Mouse (Mus musculus) forebrain, embryonic 10.5 days (tissue): Measurements from ENCODE around the gene Akr1c13. TPM values are rescaled to one million over a fixed set of nuclear protein-coding genes. Genes with fewer than 3 reads are reported as not detected.
"Not testable (repeated sequence)": the region's sequence is repeated elsewhere in the genome, so short reads cannot be mapped to it uniquely, and the experiment has no call there.

Experiments used
- DNase-seq: peaks from one replicate; pipeline ENCODE4 v3.0.0-alpha.2; 2017; ENCODE audit warnings: low spot score; ENCODE audit errors: extremely low spot score
- H3K27ac ChIP-seq: fragments of 300-500 bp; sonication (generic); 2 replicates; pipeline ENCODE4 v1.5.1; 2016; ENCODE audit warnings: mild to moderate bottlenecking
- H3K27me3 ChIP-seq: fragments of 300-500 bp; sonication (generic); 2 replicates; pipeline ENCODE4 v1.6.1; 2016; ENCODE audit warnings: mild to moderate bottlenecking; ENCODE audit not compliant: poor library complexity, severe bottlenecking
- H3K36me3 ChIP-seq: fragments of 300-500 bp; sonication (generic); replicated peaks from 2 replicates; pipeline ENCODE4 v1.6.1; 2016; ENCODE audit warnings: mild to moderate bottlenecking, moderate library complexity
- H3K4me1 ChIP-seq: fragments of 300-500 bp; sonication (generic); 2 replicates; pipeline ENCODE4 v1.6.1; 2016
- H3K4me3 ChIP-seq: fragments of 300-500 bp; sonication (generic); 2 replicates; pipeline ENCODE4 v1.5.1; 2016; ENCODE audit warnings: mild to moderate bottlenecking, moderate library complexity
- H3K9me3 ChIP-seq: fragments of 300-500 bp; sonication (generic); 2 replicates; pipeline ENCODE4 v1.6.1; 2016; ENCODE audit warnings: mild to moderate bottlenecking, moderate library complexity
- WGBS: fragments of 180-500 bp; shearing (Covaris S2); methylation state at CpG from one replicate; pipeline ENCODE4 v1.1.7; 2016; 5-methylcytosine and 5-hydroxymethylcytosine counted together
- polyA plus RNA-seq: library from polyadenylated mRNA; unstranded; fragments of >200 nt; fragmentation: Nextera tagmentation; extraction: Ambion mirVana; gene quantifications from 2 replicates; pipeline ENCODE4 v1.2.1, GENCODE M21; 2016

The Akr1c13 gene
- polyA plus RNA-seq, 1 experiment from 2014 or later = 0.52 TPM

DNA sequence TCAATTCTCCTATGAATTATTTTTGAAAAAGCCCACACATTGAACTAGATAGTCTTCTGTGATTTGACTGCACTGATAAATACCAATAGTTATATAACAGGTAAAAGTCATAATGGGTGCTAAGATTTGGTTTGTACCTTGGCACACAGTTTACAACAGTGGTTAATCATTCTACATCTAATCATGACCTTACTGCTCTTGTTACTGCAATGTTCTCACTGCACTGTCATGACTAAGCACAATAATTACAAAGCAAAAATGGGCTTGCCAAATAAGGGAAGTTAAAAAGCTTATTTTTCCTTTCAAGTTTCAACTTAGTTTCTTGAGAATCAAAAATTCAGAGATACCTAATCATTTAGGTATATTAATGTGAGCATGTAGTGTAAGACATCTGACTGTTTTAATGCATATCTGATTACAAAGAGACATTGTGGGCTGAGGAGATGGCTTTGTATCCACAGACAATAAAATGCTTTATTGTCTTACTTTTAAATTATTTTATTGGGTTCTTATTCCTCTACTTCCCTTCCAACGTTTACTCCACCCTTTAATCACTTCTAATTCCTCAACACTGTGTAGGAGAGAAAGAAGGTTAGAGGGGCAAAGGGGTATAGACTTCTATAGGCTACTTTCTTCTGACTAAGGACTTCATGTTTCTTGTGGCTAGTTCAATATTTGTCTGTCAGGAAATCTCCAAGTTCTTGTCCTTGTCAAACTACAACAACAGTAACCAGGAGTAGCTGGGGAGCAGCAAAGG, 15.4 kb downstream of the Akr1c13 start:
- Histone ChIP-seq H3K4me1 (no peaks in the 10 kb centered on the region), H3K4me3 (no peak overlapping the region), H3K27me3 (no peaks in the 10 kb centered on the region), H3K36me3 (no peaks in the 10 kb centered on the region), H3K9me3 (no peaks in the 10 kb centered on the region), H3K27ac (no peak overlapping the region)
- DNase-seq = no peak
- 58% methylated on average over 1 of the region's 1 CpGs for WGBS

DNA sequence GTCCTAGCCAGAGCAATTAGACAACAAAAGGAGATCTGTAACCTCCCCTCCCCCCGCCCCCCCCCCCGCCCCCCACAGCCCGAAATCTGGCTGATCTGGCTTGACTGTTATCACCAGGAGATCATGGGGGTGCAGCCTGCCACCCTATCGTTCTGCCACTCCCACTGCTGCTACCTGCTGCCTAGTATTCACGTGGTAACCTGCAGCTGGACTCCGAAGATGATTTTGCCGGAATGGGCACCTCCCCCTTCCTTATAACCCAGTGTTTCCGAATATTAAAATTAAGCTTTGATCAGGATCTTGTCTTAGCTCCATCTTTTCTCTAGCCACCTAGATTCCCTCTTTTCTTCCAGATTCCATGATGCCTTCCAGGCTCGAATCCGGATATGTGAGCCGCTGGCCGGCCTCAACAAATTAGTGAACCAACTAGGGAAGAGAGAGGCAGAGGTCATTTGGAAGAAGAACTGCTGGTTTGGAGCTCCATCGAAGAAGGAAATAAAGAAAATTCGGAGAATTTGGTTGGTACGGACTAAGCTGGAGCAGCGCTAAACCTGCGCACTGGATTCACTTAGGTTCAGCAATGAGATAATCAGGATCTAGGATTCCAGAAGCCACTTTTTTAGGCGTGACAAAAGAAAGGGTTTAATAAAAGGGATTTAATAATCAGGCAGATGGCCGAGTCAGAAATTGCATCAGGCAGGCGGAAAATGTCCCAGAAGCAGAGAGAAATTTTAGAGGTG, 20.8 kb downstream of the Akr1c13 start:
- no peaks in the 10 kb centered on the region for H3K36me3 ChIP-seq
- no peak for DNase-seq
- H3K27me3 ChIP-seq = no peaks in the 10 kb centered on the region
- H3K4me3 ChIP-seq = no peak overlapping the region
- WGBS = 73% methylated on average over 19 of the region's 20 CpGs
- no peak overlapping the region for H3K27ac ChIP-seq
- 0 out of 2 replicates have a peak, but pooled peaks cover 4% of the 10 kb centered on the region for H3K4me1 ChIP-seq
- H3K9me3 ChIP-seq = no peaks in the 10 kb centered on the region

DNA sequence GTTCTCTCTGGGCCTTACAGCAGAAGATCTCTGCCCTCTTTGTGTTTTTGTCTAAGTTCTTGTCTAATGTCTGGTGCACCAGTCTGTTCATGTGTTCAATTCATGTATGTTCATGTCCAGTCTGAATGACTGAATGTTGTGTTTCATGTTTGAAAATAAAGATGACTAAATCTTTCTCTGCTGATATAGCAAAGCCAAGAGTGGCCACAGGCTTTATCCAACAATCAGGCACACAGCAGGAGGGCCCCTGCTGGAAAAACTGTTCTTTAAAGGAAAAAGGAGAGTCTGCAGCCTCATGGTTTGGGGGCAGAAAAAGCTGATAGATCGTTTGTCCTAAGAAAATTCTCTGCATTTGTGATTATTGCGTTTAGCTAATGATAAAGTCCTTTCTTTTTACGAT, 21.4 kb downstream of the Akr1c13 start:
- Histone ChIP-seq H3K9me3 (no peaks in the 10 kb centered on the region), H3K27ac (no peak overlapping the region), H3K36me3 (no peaks in the 10 kb centered on the region), H3K4me1 (0 out of 2 replicates have a peak, but pooled peaks cover 4% of the 10 kb centered on the region), H3K27me3 (no peaks in the 10 kb centered on the region), H3K4me3 (no peak overlapping the region)
- 55% methylated on average over 3 of the region's 3 CpGs for whole genome bisulfite sequencing
- DNase-seq = no peak

DNA sequence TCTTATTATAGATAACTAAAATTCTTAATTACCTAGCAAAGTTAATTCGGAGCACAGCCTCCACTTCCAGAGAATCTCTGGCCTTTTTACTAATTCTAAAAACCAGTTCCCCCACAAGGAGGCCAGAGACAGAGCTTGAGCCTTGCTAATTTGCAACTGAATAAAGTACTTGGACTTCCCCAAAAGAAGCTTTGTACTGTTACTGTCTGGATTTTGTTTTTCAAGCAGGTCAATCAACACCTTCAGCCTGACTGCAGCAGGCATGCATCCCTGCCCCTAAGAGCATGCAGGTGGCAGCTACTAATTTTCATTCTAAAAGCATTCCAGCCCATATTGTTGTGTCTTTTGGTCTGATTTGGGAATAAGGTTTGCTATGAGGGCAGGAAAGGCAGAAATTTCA, 24.5 kb downstream of the Akr1c13 start:
- not testable (repeated sequence) for H3K9me3 ChIP-seq, H3K4me3 ChIP-seq, H3K27me3 ChIP-seq, DNase-seq, H3K36me3 ChIP-seq, H3K4me1 ChIP-seq, H3K27ac ChIP-seq
- WGBS = 95% methylated on average over 1 of the region's 1 CpGs

DNA sequence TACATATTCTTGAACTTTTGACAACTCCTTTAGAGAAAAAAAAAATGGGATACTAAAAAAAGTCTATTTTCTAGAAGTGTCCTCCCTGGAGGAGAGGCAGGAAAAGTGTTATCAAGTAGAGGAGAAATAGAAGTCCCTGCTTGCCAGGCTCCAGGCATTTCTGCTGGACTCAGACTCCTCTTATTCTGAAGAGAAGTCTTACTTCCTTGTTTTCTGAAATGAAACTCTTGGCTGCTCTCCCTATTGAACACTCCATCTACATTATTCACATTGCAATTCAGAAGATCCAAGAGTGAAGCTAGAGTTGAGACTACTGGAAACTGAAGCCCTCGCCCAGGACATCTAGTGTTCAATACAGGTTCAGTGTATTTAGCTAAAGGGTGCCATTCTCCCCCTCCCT, 37.5 kb downstream of the Akr1c13 start, which contains the start of gene Akr1c19:
Gene Akr1c19, plus strand, starts transcription at position 260 of the 400 bp plus-strand sequence.
- WGBS = 85% methylated on average over 1 of the region's 1 CpGs
- Histone ChIP-seq H3K4me3 (no peak within 1 kb of the TSS), H3K27me3 (no peaks in the 10 kb centered on the region), H3K27ac (no peak within 1 kb of the TSS), H3K4me1 (no peaks in the 10 kb centered on the region), H3K9me3 (no peaks in the 10 kb centered on the region), H3K36me3 (no peaks in the 10 kb centered on the region)
- DNase-seq = no peak

DNA sequence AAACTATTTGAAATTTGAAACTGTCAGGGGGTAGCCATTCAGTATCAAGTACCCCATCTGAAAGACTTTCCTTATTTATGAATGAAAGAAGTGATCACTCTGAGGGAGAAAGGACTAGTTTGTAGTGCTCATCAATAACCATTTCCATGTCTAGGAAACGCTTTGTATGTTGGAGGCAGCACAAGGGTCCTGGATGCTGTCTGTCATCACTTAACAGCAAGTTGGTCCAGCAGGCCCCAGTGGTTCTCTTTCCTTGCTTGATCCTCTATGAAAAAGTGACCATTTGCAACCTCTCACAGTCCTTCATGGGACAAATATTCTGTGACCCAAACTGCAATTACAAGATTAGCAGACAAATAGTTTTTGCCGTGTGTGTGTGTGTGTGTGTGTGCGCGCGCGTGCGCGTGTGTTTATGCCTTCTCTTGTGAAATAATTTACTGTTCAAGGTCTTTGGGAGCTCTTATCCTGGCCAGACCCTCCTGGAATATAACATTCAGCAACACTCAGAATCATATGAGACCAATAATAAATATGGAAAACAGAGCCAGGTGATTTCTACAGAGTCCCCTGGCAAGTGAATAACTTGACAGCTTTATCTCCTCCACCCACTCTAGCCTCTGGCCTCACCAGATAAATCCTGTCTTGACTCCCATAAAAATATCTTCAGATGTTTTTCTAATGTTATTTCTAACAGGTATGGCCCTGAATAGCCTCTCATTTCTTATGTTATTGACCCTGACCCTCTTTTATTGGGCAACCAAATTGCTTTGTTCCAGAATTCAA, 40.1 kb downstream of the Akr1c13 start:
- Histone ChIP-seq H3K9me3 (no peaks in the 10 kb centered on the region), H3K27me3 (no peaks in the 10 kb centered on the region), H3K27ac (no peak overlapping the region), H3K36me3 (no peaks in the 10 kb centered on the region), H3K4me3 (no peak overlapping the region), H3K4me1 (no peaks in the 10 kb centered on the region)
- no peak for DNase-seq
- WGBS = 94% methylated on average over 8 of the region's 8 CpGs

DNA sequence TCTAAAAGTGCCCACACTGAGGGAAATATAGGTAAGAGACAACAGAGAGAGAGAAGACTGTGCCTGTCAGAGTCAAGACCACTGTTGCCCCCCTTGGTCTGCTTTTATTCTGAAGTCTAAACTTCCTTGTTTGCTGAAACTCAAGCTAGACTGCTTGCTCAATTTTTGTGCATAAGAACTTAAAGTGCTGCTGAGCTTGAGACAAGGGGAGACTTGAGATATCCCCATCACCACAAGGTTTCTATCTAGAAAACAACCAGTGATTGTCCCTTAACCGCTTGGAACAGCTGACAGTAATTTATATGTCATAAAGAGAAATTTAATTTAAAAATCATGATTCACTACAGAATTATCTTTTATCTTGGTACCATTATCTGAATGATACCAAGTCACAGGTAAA, 42.2 kb downstream of the Akr1c13 start:
- Histone ChIP-seq H3K9me3 (no peaks in the 10 kb centered on the region), H3K4me1 (no peaks in the 10 kb centered on the region), H3K36me3 (no peaks in the 10 kb centered on the region), H3K27me3 (no peaks in the 10 kb centered on the region), H3K27ac (no peak overlapping the region), H3K4me3 (no peak overlapping the region)
- DNase-seq = no peak
- WGBS = 90% methylated on average over 1 of the region's 1 CpGs

DNA sequence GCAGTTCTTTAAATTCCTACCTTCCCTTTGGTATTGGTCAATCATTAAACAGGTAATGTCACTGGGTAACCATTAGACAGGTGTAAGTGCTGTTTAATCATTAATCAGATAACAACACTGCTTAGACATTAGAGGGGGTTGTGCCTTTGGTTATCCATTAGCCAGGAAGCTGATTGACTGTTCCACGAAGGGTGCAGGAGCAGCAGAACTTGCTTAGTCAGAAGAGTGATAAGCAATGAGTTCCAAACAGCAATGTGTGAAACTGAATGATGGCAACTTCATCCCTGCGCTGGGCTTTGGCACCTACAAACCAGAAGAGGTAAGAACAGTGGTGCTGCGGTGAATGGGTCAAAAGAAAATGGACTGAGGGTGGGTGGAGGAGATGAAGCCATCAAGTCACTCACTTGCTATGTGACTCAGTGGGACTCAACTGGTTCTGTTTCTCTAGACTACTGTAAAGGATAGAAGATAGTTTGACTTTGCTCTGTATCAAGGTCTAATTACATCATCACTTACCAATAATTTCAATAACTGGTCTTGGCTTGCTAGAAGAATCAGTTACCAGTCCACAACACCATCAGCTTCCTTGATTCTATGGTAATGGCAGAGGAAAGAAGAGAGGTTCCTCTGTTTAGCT, 42.7 kb downstream of the Akr1c13 start:
- Histone ChIP-seq H3K4me3 (no peak overlapping the region), H3K36me3 (no peaks in the 10 kb centered on the region), H3K4me1 (no peaks in the 10 kb centered on the region), H3K27me3 (no peaks in the 10 kb centered on the region), H3K9me3 (no peaks in the 10 kb centered on the region), H3K27ac (no peak overlapping the region)
- no peak for DNase-seq
- WGBS = 86% methylated on average over 3 of the region's 3 CpGs

DNA sequence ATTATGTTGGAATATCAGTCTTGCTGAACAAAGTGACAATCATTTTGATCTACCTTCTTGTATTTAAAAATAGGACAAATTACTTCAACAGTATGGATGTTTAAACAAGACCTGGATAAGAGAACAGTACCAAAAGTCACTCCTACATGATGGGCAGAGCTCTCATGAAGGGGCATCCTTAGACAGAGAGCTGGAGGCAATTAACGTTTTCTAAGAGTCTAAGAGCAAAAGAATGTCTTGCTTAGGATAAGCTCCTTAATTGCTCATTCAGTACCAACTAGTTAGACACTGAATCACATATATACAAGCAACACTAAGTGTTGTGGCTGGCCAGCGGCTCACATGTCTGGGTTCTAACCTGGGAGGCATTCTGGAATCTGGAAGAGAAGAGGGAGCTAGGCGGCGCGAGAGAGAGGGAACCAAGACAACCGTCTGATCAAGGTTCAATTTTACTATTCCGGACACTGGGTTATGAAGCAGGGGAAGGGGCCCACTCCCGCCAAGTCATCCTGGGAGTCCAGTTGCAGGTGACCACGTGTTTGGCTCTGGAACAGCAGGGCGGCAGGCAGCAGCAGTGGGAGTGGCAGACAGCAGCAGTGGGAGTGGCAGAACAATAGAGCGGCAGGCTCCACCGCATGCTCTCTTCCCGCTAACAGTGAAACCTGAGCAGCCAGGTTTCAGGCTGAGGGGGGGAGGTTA, 54.1 kb downstream of the Akr1c13 start:
- Histone ChIP-seq H3K4me3 (peak overlapping the region; percentile 46), H3K4me1 (peaks cover 9% of the 10 kb centered on the region), H3K36me3 (no peaks in the 10 kb centered on the region), H3K9me3 (no peaks in the 10 kb centered on the region), H3K27ac (peak overlapping the region; percentile 66; the same call in 1 of the 2 replicates), H3K27me3 (no peaks in the 10 kb centered on the region)
- 2% methylated on average over 13 of the region's 13 CpGs for WGBS
- peak; percentile 64 for DNase-seq

DNA sequence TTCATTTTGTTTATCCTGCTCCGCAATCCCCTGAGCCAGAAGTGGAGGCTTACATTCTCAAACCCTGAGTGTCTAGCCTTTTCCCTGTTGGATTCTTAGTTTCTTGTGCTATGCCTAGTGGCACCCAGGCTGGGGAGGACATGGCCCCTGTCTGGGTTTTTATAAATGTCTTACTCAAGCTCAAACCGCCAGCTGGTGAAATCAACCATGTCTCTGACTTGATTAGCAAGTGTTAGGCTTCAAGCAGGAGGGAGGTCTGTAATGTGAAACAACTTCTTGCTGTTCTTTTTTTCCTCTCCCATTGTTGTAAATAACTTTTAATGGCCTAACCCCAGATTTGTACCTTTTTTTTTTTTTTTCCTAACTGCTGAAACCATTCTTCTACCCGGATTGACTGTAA, 58.4 kb downstream of the Akr1c13 start:
- H3K4me1 ChIP-seq = peaks cover 9% of the 10 kb centered on the region
- no peak for DNase-seq
- no peaks in the 10 kb centered on the region for H3K36me3 ChIP-seq
- no peaks in the 10 kb centered on the region for H3K9me3 ChIP-seq
- no peak overlapping the region for H3K4me3 ChIP-seq
- 59% methylated on average over 3 of the region's 3 CpGs for WGBS
- no peak overlapping the region for H3K27ac ChIP-seq
- no peaks in the 10 kb centered on the region for H3K27me3 ChIP-seq
